Mouse (Mus musculus) telencephalon, adult 2 months (tissue): ENCODE data around the gene Krt79.

Source experiments
- DNase-seq: peaks from one replicate; pipeline ENCODE4 v3.0.0-alpha.2; 2011; ENCODE audit warnings: low read depth, low spot score

Krt79 gene

GRCm38 (mm10) chr15:101933024-101933423 lies 7.1 kb downstream of the Krt79 start:
- DNase-seq, result no peak

- no peak for DNase-seq
These were observed 10.5 kb downstream of the Krt79 start for GRCm38 (mm10) chr15:101929666-101930065.

- no peak for DNase-seq
These were observed 11.0 kb downstream of the Krt79 start for GRCm38 (mm10) chr15:101929087-101929486.

GRCm38 (mm10) chr15:101927340-101928080 lies 12.6 kb downstream of the Krt79 start:
- DNase-seq, result no peak

- no peak for DNase-seq
These were observed 15.1 kb downstream of the Krt79 start for GRCm38 (mm10) chr15:101925041-101925440.

GRCm38 (mm10) chr15:101924635-101925034 lies 15.5 kb downstream of the Krt79 start, which contains the start of gene Krt4:
TSS of gene Krt4 (minus strand) at chr15:101924735.
- no peak for DNase-seq

- DNase-seq, result no peak
These were observed 17.8 kb downstream of the Krt79 start for GRCm38 (mm10) chr15:101922296-101922695.

GRCm38 (mm10) chr15:101916072-101916471 lies 24.1 kb downstream of the Krt79 start:
- no peak for DNase-seq

GRCm38 (mm10) chr15:101904849-101905248 lies 35.3 kb downstream of the Krt79 start:
- no peak for DNase-seq

GRCm38 (mm10) chr15:101902171-101903149 lies 37.7 kb downstream of the Krt79 start:
- DNase-seq, result no peak

GRCm38 (mm10) chr15:101895216-101895615 lies 44.9 kb downstream of the Krt79 start:
- no peak for DNase-seq

- no peak for DNase-seq
These were observed 47.3 kb downstream of the Krt79 start, which contains the start of gene Krt76 for GRCm38 (mm10) chr15:101892820-101893219. TSS of gene Krt76 (minus strand) at chr15:101892920.

- no peak for DNase-seq
These were observed 60.3 kb downstream of the Krt79 start for GRCm38 (mm10) chr15:101879776-101880175.
